Mouse (Mus musculus) midbrain, embryonic 15.5 days (tissue): ENCODE data around the gene Grk4. TPM values are rescaled to one million over a fixed set of nuclear protein-coding genes. Genes with fewer than 3 reads are reported as not detected.

ENCODE experiments used
- ATAC-seq: fragments of 200-750 bp; cut with Nextera tagmentation; replicated peaks from 2 replicates; pipeline ENCODE4 v1.8.0; 2017; ENCODE audit warnings: moderate TSS enrichment
- H3K27ac ChIP-seq: fragments of 300-500 bp; sonication (generic); 2 replicates; pipeline ENCODE4 v1.5.1; 2015; ENCODE audit warnings: mild to moderate bottlenecking, inconsistent platforms
- H3K27me3 ChIP-seq: fragments of 300-500 bp; sonication (generic); replicated peaks from 2 replicates; pipeline ENCODE4 v1.6.1; 2015; ENCODE audit warnings: inconsistent platforms
- H3K36me3 ChIP-seq: fragments of 300-500 bp; sonication (generic); replicated peaks from 2 replicates; pipeline ENCODE4 v1.6.1; 2015; ENCODE audit warnings: inconsistent platforms
- H3K4me1 ChIP-seq: fragments of 300-500 bp; sonication (generic); 2 replicates; pipeline ENCODE4 v1.6.1; 2015; ENCODE audit warnings: inconsistent platforms
- H3K4me2 ChIP-seq: fragments of 300-500 bp; sonication (generic); 2 replicates; pipeline ENCODE4 v1.6.1; 2015; ENCODE audit warnings: inconsistent platforms, mild to moderate bottlenecking, moderate library complexity
- H3K4me3 ChIP-seq: fragments of 300-500 bp; sonication (generic); 2 replicates; pipeline ENCODE4 v1.5.1; 2015; ENCODE audit warnings: mild to moderate bottlenecking, inconsistent platforms
- H3K9ac ChIP-seq: fragments of 300-500 bp; sonication (generic); 2 replicates; pipeline ENCODE4 v1.6.1; 2015; ENCODE audit warnings: mild to moderate bottlenecking, inconsistent platforms
- H3K9me3 ChIP-seq: fragments of 300-500 bp; sonication (generic); 2 replicates; pipeline ENCODE4 v1.6.1; 2016; ENCODE audit warnings: inconsistent platforms
- WGBS: fragments of 180-500 bp; shearing (Covaris S2); methylation state at CpG from one replicate; pipeline ENCODE4 v1.1.7; 2015; ENCODE audit warnings: mixed read lengths; 5-methylcytosine and 5-hydroxymethylcytosine counted together
- polyA plus RNA-seq: library from polyadenylated mRNA; unstranded; fragments of >200 nt; fragmentation: Nextera tagmentation; extraction: Ambion mirVana; gene quantifications from 2 replicates; pipeline ENCODE4 v1.2.1, GENCODE M21; 2015

Grk4 gene
- polyA plus RNA-seq, 1 experiment from 2014 or later: 2.8 TPM

DNA sequence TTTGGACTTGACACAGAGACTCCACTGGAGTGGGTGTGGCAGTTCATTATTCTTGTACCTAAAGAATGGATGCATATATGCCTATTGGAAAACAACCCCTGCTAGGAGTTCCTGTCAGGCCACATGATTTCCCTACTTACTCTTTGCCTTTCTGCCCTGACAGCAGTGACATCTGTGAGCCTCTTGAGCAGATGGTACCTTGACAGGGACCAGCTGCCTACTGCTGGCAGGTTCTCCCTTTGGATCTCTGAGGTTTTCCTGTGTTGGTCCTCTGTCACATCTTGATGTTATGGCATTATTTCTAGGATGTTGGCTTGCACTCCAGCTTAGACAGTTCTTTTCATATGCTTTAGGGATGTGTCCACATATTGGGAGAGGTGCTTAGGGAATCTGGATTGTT, 69.0 kb downstream of the Grk4 start:
- H3K4me1 ChIP-seq: no peaks in the 10 kb centered on the region
- no peaks in the 10 kb centered on the region for H3K36me3 ChIP-seq
- no peak overlapping the region for H3K4me2 ChIP-seq
- no peak for ATAC-seq
- H3K9me3 ChIP-seq: no peaks in the 10 kb centered on the region
- H3K9ac ChIP-seq: no peak overlapping the region
- H3K27ac ChIP-seq: no peak overlapping the region
- no peaks in the 10 kb centered on the region for H3K27me3 ChIP-seq
- no peak overlapping the region for H3K4me3 ChIP-seq

DNA sequence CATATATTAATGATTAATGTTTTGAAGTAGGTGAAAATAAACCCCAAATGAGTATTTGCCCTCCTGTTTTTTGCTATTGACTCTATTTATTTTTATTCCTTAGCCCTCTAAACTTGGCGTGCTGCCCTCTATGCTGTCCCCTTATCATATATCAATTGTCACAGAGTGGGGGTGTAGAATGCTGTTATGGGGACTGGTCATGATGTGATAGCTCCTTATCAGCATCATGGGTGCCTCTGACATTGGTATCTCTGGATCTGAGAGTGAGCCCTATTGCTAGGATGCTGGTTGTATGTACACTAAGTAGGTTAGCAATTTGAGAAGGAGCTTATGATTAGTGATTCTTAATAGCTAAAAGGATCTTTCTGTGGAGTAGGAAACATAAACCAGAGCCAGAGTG, 70.1 kb downstream of the Grk4 start:
- no peaks in the 10 kb centered on the region for H3K4me1 ChIP-seq
- H3K27ac ChIP-seq: no peak overlapping the region
- H3K36me3 ChIP-seq: no peaks in the 10 kb centered on the region
- H3K4me2 ChIP-seq: no peak overlapping the region
- H3K9ac ChIP-seq: no peak overlapping the region
- H3K27me3 ChIP-seq: no peaks in the 10 kb centered on the region
- ATAC-seq: no peak
- 76% methylated on average over 1 of the region's 1 CpGs for WGBS
- no peak overlapping the region for H3K4me3 ChIP-seq
- no peaks in the 10 kb centered on the region for H3K9me3 ChIP-seq

DNA sequence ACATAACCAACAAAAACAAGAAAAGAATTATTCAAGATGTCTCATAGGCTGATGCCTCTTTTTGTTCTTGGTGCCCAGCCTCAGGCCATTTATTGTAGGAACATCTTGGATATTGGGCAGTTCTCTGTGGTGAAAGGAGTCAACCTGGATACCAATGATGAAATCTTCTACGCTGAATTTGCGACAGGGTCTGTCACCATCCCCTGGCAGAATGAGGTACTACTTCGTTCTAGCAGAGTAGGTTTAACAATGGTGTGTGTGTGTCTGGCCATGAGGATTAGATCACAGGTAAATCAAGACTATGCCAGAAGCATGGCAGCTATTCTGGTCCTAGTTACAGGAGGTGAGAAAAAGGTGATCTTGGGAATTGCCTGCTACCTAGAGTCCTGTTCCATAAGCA, 91.3 kb downstream of the Grk4 start:
- no peaks in the 10 kb centered on the region for H3K9me3 ChIP-seq
- H3K36me3 ChIP-seq: no peaks in the 10 kb centered on the region
- no peak overlapping the region for H3K9ac ChIP-seq
- 62% methylated on average over 3 of the region's 3 CpGs for WGBS
- no peak overlapping the region for H3K4me3 ChIP-seq
- no peaks in the 10 kb centered on the region for H3K4me1 ChIP-seq
- H3K27me3 ChIP-seq: no peaks in the 10 kb centered on the region
- no peak overlapping the region for H3K4me2 ChIP-seq
- no peak overlapping the region for H3K27ac ChIP-seq
- no peak for ATAC-seq

DNA sequence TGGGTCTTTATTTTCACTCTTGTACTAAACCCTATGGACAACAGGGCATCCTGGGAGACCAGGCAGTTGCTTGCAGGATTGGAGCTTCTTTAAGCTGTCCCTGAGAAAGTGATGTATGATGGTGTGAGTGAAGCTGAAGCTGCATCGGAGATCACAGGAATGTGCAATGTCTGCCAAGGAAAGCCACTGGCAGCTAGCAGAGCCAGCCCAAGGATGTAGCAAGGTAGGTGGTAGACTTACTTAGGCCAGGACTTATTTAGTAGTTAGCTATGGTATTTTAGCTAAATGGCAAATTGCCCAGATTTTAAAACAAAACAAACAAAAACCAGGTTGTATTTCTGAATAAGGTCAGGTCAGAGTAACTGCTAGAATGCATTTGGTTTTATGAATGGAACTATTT, 98.6 kb downstream of the Grk4 start:
- Histone ChIP-seq H3K36me3 (no peaks in the 10 kb centered on the region), H3K27me3 (no peaks in the 10 kb centered on the region)
- no peak for ATAC-seq

DNA sequence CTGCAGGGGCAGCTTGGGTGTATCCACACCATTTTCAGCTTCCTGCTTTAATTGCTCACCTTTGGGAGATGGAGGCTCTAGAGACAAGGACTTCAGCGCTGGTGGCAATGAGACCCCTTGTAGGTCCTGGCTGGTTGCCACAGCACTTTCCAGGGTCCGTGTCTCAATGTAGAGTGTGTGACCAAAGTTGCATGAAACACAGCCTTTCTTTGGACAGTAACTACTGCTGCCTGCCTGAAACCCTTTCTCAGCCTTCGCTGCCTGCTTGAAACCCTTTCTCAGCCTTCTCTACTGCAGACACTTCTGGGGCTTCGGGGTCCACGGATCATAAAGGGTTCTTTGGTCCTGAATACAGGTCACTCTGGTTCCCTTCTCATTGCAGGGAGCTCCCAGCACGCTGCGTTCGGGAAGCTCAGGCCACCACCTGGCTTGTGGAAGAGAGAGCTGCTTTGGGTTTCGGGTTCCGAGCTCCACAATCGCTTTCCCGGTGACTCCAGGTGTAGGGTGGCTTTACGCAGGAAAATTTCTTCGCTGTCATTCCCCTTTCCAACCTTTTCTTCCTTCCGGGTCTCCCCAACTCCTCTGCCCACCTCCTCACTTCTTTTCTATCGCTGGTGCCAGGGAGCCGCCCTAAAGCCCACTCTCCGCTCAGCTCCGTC, 100.8 kb downstream of the Grk4 start:
- under 1% methylated on average over 19 of the region's 19 CpGs for WGBS
- Histone ChIP-seq H3K36me3 (no peaks in the 10 kb centered on the region), H3K27me3 (no peaks in the 10 kb centered on the region), H3K9me3 (no peaks in the 10 kb centered on the region), H3K27ac (peak overlapping the region; percentile 90), H3K9ac (peak overlapping the region; percentile 61), H3K4me1 (peaks cover 25% of the 10 kb centered on the region), H3K4me2 (peak overlapping the region; percentile 74), H3K4me3 (peak overlapping the region; percentile 62)
- no peak; the same call in 1 of the 2 replicates for ATAC-seq

More for the DNA sequence above, 98.6 kb downstream of the Grk4 start:
- Histone ChIP-seq H3K9ac (no peak overlapping the region), H3K27ac (no peak overlapping the region), H3K4me1 (peaks cover 18% of the 10 kb centered on the region), H3K9me3 (no peaks in the 10 kb centered on the region), H3K4me2 (no peak overlapping the region), H3K4me3 (no peak overlapping the region)
- 87% methylated on average over 1 of the region's 1 CpGs for WGBS

DNA sequence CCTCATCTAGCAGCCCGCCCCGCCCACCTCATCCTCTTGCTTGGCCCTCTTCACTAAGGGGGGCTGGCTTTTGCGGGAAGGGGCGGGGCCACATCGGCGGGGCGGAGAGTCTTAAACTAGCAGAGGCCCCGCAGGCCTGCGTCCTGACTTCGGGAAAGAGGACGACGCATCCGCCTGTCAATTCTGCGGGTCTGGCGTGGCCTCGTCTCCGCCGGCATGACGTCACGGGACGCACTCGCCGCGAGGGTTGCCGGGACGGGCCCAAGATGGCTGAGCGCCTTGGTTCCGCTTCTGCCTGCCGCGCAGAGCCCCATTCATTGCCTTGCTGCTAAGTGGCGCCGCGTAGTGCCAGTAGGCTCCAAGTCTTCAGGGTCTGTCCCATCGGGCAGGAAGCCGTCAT, 101.3 kb downstream of the Grk4 start, which contains the start of gene Htt:
TSS of gene Htt (plus strand) at position 232 of the 400 bp plus-strand sequence.
- H3K36me3 ChIP-seq: no peaks in the 10 kb centered on the region
- peak within 1 kb of the TSS; percentile 71 for H3K9ac ChIP-seq
- H3K9me3 ChIP-seq: no peaks in the 10 kb centered on the region
- H3K4me1 ChIP-seq: peaks cover 25% of the 10 kb centered on the region
- peak within 1 kb of the TSS; percentile 74 for H3K4me2 ChIP-seq
- peak within 1 kb of the TSS; percentile 62 for H3K4me3 ChIP-seq
- 0% methylated on average over 35 of the region's 35 CpGs for WGBS
- H3K27ac ChIP-seq: peak within 1 kb of the TSS; percentile 90
- ATAC-seq: peak; percentile 99
- no peaks in the 10 kb centered on the region for H3K27me3 ChIP-seq

DNA sequence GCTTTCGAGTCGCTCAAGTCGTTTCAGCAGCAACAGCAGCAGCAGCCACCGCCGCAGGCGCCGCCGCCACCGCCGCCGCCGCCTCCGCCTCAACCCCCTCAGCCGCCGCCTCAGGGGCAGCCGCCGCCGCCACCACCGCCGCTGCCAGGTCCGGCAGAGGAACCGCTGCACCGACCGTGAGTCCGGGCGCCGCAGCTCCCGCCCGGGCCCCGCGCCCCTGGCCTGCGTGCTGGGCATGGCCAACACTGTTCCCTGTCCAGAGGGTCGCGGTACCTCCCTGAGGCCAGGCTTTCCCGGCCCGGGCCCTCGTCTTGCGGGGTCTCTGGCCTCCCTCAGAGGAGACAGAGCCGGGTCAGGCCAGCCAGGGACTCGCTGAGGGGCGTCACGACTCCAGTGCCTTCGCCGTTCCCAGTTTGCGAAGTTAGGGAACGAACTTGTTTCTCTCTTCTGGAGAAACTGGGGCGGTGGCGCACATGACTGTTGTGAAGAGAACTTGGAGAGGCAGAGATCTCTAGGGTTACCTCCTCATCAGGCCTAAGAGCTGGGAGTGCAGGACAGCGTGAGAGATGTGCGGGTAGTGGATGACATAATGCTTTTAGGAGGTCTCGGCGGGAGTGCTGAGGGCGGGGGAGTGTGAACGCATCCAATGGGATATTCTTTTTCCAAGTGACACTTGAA, 101.9 kb downstream of the Grk4 start:
- peak overlapping the region; percentile 74 for H3K4me2 ChIP-seq
- peak; percentile 68 for ATAC-seq
- H3K36me3 ChIP-seq: no peaks in the 10 kb centered on the region
- H3K9me3 ChIP-seq: no peaks in the 10 kb centered on the region
- H3K4me3 ChIP-seq: peak overlapping the region; percentile 62
- H3K9ac ChIP-seq: peak overlapping the region; percentile 71
- H3K27me3 ChIP-seq: no peaks in the 10 kb centered on the region
- H3K4me1 ChIP-seq: peaks cover 25% of the 10 kb centered on the region
- H3K27ac ChIP-seq: peak overlapping the region; percentile 90
- under 1% methylated on average over 37 of the region's 54 CpGs for WGBS

DNA sequence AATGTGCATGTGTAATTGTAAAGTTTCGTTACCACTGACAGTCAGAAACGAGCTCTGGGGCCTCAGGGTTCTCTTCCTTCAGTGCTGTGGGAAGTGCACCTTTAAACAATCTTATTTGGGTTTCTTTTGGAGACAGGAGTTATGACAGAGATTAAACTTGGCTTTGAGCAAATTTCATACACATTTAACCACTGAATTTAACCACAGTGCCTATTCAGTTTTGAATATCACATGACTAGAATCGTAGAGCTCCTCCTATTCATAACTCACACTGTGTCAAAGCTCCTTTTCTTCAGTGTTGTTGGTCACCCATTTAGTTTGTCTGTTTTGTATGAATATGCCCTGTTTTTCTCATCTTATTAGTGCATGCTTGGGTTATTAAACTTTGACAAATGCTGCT, 111.6 kb downstream of the Grk4 start:
- no peak overlapping the region for H3K4me3 ChIP-seq
- WGBS: 94% methylated on average over 3 of the region's 3 CpGs
- no peak for ATAC-seq
- H3K4me2 ChIP-seq: no peak overlapping the region
- H3K9me3 ChIP-seq: no peaks in the 10 kb centered on the region
- no peak overlapping the region for H3K9ac ChIP-seq
- H3K27me3 ChIP-seq: no peaks in the 10 kb centered on the region
- no peaks in the 10 kb centered on the region for H3K36me3 ChIP-seq
- no peaks in the 10 kb centered on the region for H3K4me1 ChIP-seq
- H3K27ac ChIP-seq: no peak overlapping the region

DNA sequence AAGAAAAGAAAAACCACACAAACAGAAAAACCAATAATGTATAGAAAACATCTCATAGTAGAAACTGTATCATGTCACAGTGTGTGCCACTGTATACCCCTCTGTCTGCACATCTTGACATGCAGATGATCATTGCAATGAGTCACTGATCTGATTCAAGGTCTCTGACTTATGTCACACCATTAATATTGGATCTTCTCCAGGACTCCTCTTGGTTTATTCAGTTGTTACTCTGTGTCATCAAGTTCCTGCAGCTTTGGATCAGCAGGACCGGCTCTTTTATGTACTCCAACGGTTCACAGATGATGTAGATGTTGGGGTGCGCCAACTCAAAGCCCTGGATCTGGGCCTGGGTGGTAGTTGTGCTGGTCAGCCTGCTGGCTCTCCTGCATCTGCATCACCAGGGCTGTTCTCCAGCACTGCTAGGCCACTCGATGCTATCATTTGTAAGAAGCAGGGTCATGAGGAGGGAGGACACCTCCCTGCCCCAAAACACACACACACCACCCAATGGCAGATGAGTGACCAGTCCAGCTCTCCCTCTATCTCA, 112.6 kb downstream of the Grk4 start:
- H3K4me2 ChIP-seq: no peak overlapping the region
- ATAC-seq: no peak
- H3K4me3 ChIP-seq: no peak overlapping the region
- no peak overlapping the region for H3K9ac ChIP-seq
- H3K36me3 ChIP-seq: no peaks in the 10 kb centered on the region
- no peaks in the 10 kb centered on the region for H3K4me1 ChIP-seq
- no peaks in the 10 kb centered on the region for H3K9me3 ChIP-seq
- no peaks in the 10 kb centered on the region for H3K27me3 ChIP-seq
- no peak overlapping the region for H3K27ac ChIP-seq
- 91% methylated on average over 4 of the region's 4 CpGs for WGBS

DNA sequence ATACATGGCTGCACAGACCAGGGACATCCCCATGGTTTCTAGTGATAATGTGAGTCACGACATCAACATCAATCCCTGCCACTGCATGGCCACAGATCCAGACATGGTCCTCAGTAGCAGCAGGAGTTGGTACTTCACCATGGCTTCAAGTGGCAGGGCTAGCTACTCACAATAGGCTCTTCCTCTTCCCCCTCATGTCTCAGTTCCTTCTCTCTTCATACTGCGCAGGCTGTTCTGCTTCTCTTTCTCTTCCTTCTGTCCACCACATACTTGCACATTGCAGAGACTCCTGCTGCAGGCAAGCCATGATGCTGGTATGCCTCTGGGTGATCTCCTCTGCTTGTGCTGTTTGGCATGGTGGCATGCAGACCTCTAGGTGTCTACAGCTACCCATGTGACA, 113.2 kb downstream of the Grk4 start:
- H3K9ac ChIP-seq: no peak overlapping the region
- no peak for ATAC-seq
- H3K4me1 ChIP-seq: no peaks in the 10 kb centered on the region
- no peak overlapping the region for H3K4me2 ChIP-seq
- H3K27me3 ChIP-seq: no peaks in the 10 kb centered on the region
- H3K36me3 ChIP-seq: no peaks in the 10 kb centered on the region
- WGBS: 92% methylated on average over 2 of the region's 2 CpGs
- no peaks in the 10 kb centered on the region for H3K9me3 ChIP-seq
- H3K27ac ChIP-seq: no peak overlapping the region
- no peak overlapping the region for H3K4me3 ChIP-seq

DNA sequence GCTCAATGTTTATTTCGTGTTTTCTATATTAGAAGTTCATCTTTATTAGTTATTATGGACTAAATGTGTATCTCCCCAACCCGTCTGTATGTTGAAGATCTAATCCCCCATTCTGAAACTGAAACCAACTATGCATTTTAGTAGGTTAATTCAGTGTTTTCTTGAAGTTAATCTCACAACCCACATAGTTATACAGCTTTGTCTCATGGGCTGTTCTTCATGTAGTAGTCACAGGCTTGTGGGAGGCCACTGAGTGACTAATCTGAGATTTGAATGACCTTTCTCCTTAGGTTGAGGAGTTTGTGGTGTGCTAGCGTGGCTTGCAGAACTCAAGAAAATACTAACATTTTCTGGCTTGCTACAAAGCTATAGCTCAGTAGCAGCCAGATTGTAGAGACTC, 124.8 kb downstream of the Grk4 start:
- no peak for ATAC-seq
- Histone ChIP-seq H3K9me3 (no peaks in the 10 kb centered on the region), H3K27ac (no peak overlapping the region), H3K27me3 (no peaks in the 10 kb centered on the region), H3K4me3 (no peak overlapping the region), H3K36me3 (peaks cover 4% of the 10 kb centered on the region; the same call in 1 of the 2 replicates), H3K9ac (no peak overlapping the region), H3K4me2 (no peak overlapping the region), H3K4me1 (no peaks in the 10 kb centered on the region)
- 96% methylated on average over 3 of the region's 3 CpGs for WGBS

DNA sequence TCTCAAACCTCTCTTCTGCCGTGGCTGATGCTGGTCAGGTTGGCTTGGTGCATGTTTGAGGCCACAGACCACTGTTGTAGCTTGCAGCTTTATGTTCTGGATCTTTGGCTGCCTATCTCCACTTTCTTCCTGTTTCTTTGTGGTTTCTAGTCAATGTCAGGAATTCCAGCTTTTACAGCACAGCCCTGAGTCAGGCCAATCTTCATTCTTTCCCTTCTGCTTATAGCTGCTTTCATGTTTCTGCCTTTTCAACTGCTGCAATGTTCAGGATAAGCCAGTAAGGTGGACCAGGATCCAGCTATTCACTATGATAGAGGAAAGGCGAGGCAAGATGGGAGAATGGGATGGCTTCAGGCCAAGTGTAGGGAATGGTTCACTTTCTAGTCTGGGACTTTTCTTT, 131.0 kb downstream of the Grk4 start:
- H3K4me1 ChIP-seq: no peaks in the 10 kb centered on the region
- no peak overlapping the region for H3K4me3 ChIP-seq
- no peak overlapping the region for H3K4me2 ChIP-seq
- ATAC-seq: no peak
- no peak overlapping the region for H3K27ac ChIP-seq
- peaks cover 6% of the 10 kb centered on the region; the same call in 1 of the 2 replicates for H3K36me3 ChIP-seq
- H3K27me3 ChIP-seq: no peaks in the 10 kb centered on the region
- H3K9ac ChIP-seq: no peak overlapping the region
- 82% methylated on average over 2 of the region's 2 CpGs for WGBS
- H3K9me3 ChIP-seq: no peaks in the 10 kb centered on the region
